Mouse (Mus musculus): ENCODE data around the gene Rest. TPM values are rescaled to one million over a fixed set of nuclear protein-coding genes. Genes with fewer than 3 reads are reported as not detected.

Gene Rest
- polyA plus RNA-seq, 1 experiment = 7.0 TPM

GRCm38 (mm10) chr5:77281518-77282174 lies 16.4 kb downstream of the Rest start:
- no peak overlapping the region for H3K4me3 ChIP-seq (ENCODE audit: insufficient read depth, low read depth, low read length)
- no peak overlapping the region for H3K27ac ChIP-seq (replicated peaks; ENCODE audit: low read depth, low read length)
- H3K4me1 ChIP-seq (ENCODE audit: control insufficient read depth, insufficient read depth, insufficient read length, low read length) = no peaks in the 10 kb centered on the region

- Histone ChIP-seq H3K4me1 (ENCODE audit: control insufficient read depth, insufficient read depth, insufficient read length, low read length) (no peaks in the 10 kb centered on the region), H3K27ac (replicated peaks; ENCODE audit: low read depth, low read length) (no peak overlapping the region), H3K4me3 (ENCODE audit: insufficient read depth, low read depth, low read length) (no peak overlapping the region)
Measured at GRCm38 (mm10) chr5:77282242-77282641, 17.0 kb downstream of the Rest start.

DNA sequence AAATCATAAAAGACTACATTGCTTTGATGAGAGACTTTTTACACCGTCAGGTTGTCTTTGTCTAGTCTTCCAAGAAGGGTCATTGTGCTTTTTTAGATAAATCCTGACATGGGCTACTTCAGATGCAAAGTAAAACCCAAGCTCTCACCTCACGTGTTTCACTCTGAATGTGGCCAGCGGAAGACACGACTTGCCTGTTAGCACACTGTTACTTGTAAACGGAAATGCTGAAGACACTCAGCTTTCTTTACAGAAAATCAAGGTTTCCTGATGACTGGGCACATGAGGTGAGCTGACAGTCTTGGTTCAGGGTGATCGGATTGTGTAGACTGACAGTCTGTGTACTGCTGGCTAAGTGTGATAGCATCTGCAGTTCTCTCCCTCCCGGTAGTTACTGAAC lies 20.4 kb downstream of the Rest start:
- H3K4me3 ChIP-seq (ENCODE audit: insufficient read depth, low read depth, low read length) = no peak overlapping the region
- no peaks in the 10 kb centered on the region for H3K4me1 ChIP-seq (ENCODE audit: control insufficient read depth, insufficient read depth, insufficient read length, low read length)
- no peak overlapping the region for H3K27ac ChIP-seq (replicated peaks; ENCODE audit: low read depth, low read length)

DNA sequence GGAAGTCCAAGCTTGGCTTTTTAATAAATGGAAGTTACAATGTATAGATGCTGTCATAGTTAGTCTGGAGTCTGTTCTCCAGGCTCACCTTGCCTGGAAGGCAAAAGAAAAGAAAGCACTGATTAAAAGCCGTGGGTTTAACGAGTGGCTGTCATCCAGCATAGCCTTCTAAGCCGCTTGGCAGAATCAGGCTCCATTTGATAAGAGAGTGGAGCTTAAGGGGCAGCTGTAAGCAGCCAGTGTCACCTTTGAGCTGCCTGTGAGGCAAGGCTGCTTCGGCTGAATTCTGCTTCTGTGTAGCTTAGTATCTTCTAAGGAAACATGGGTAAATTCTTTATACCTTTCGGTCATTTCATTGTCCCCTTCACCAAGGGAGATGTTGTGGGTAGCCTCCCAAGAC lies 21.6 kb downstream of the Rest start:
- Histone ChIP-seq H3K27ac (replicated peaks; ENCODE audit: low read depth, low read length) (no peak overlapping the region), H3K4me1 (ENCODE audit: control insufficient read depth, insufficient read depth, insufficient read length, low read length) (no peaks in the 10 kb centered on the region), H3K4me3 (ENCODE audit: insufficient read depth, low read depth, low read length) (no peak overlapping the region)

GRCm38 (mm10) chr5:77287901-77288300 lies 22.6 kb downstream of the Rest start:
- no peak overlapping the region for H3K4me3 ChIP-seq (ENCODE audit: insufficient read depth, low read depth, low read length)
- no peak overlapping the region for H3K27ac ChIP-seq (replicated peaks; ENCODE audit: low read depth, low read length)
- no peaks in the 10 kb centered on the region for H3K4me1 ChIP-seq (ENCODE audit: control insufficient read depth, insufficient read depth, insufficient read length, low read length)

GRCm38 (mm10) chr5:77289686-77290085 lies 24.4 kb downstream of the Rest start:
- Histone ChIP-seq H3K4me1 (ENCODE audit: control insufficient read depth, insufficient read depth, insufficient read length, low read length) (no peaks in the 10 kb centered on the region), H3K27ac (replicated peaks; ENCODE audit: low read depth, low read length) (no peak overlapping the region), H3K4me3 (ENCODE audit: insufficient read depth, low read depth, low read length) (no peak overlapping the region)

- Histone ChIP-seq H3K27ac (replicated peaks; ENCODE audit: low read depth, low read length) (no peak overlapping the region), H3K4me1 (ENCODE audit: control insufficient read depth, insufficient read depth, insufficient read length, low read length) (no peaks in the 10 kb centered on the region), H3K4me3 (ENCODE audit: insufficient read depth, low read depth, low read length) (no peak overlapping the region)
Measured at GRCm38 (mm10) chr5:77290606-77291005, 25.3 kb downstream of the Rest start.

- Histone ChIP-seq H3K4me3 (ENCODE audit: insufficient read depth, low read depth, low read length) (no peak overlapping the region), H3K4me1 (ENCODE audit: control insufficient read depth, insufficient read depth, insufficient read length, low read length) (no peaks in the 10 kb centered on the region), H3K27ac (replicated peaks; ENCODE audit: low read depth, low read length) (no peak overlapping the region)
Measured at GRCm38 (mm10) chr5:77292803-77293522, 27.7 kb downstream of the Rest start.

GRCm38 (mm10) chr5:77299486-77299885 lies 34.2 kb downstream of the Rest start:
- H3K27ac ChIP-seq (replicated peaks; ENCODE audit: low read depth, low read length) = no peak overlapping the region

GRCm38 (mm10) chr5:77301296-77301903 lies 36.1 kb downstream of the Rest start:
- H3K27ac ChIP-seq (replicated peaks; ENCODE audit: low read depth, low read length) = no peak overlapping the region
- no peak overlapping the region for H3K4me3 ChIP-seq (ENCODE audit: insufficient read depth, low read depth, low read length)
- no peaks in the 10 kb centered on the region for H3K4me1 ChIP-seq (ENCODE audit: control insufficient read depth, insufficient read depth, insufficient read length, low read length)

More at GRCm38 (mm10) chr5:77299486-77299885, 34.2 kb downstream of the Rest start:
- H3K4me3 ChIP-seq (ENCODE audit: insufficient read depth, low read depth, low read length) = no peak overlapping the region
- H3K4me1 ChIP-seq (ENCODE audit: control insufficient read depth, insufficient read depth, insufficient read length, low read length) = no peaks in the 10 kb centered on the region

DNA sequence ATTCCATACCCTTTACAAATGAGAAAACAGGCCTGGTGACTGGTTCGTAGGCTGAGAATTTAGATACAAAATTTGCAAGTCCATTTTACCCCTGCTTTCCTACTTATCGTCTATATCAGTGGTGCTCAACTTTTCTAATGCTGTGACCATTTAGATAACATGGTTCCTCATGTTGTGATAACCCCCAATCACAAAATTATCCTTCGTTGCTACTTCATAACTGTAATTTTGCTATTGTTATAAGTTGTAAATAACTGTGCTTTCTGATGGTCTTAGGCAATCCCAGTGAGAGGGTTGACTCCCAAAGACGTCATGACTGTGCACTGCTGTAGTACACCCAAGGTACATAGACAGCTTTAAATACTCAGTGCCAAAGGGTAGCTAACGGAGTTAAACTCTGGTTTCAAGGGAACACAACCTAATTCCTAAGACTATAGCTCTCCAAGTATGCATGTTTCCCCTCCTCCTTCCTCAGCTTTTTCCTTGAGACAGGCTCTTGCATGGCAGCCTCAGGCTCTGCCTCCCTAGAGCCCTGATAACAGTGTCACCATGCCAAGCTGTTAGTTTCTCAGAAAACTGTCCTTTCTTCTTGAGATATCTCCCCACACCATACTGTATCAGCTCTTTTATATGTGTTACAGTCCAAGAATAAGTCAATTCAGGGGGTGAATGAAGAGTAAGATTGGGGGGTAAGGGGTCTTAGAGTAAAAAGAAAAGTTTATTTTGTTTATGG lies 42.7 kb downstream of the Rest start:
- Histone ChIP-seq H3K4me1 (ENCODE audit: control insufficient read depth, insufficient read depth, insufficient read length, low read length) (peaks cover 7% of the 10 kb centered on the region), H3K27ac (replicated peaks; ENCODE audit: low read depth, low read length) (no peak overlapping the region), H3K4me3 (ENCODE audit: insufficient read depth, low read depth, low read length) (peak overlapping the region; percentile 71; the same call in 1 of the 2 replicates)

- Histone ChIP-seq H3K27ac (replicated peaks; ENCODE audit: low read depth, low read length) (no peak overlapping the region), H3K4me3 (ENCODE audit: insufficient read depth, low read depth, low read length) (peak overlapping the region; percentile 71), H3K4me1 (ENCODE audit: control insufficient read depth, insufficient read depth, insufficient read length, low read length) (peaks cover 7% of the 10 kb centered on the region)
Measured at GRCm38 (mm10) chr5:77309051-77309906, 44.0 kb downstream of the Rest start.

DNA sequence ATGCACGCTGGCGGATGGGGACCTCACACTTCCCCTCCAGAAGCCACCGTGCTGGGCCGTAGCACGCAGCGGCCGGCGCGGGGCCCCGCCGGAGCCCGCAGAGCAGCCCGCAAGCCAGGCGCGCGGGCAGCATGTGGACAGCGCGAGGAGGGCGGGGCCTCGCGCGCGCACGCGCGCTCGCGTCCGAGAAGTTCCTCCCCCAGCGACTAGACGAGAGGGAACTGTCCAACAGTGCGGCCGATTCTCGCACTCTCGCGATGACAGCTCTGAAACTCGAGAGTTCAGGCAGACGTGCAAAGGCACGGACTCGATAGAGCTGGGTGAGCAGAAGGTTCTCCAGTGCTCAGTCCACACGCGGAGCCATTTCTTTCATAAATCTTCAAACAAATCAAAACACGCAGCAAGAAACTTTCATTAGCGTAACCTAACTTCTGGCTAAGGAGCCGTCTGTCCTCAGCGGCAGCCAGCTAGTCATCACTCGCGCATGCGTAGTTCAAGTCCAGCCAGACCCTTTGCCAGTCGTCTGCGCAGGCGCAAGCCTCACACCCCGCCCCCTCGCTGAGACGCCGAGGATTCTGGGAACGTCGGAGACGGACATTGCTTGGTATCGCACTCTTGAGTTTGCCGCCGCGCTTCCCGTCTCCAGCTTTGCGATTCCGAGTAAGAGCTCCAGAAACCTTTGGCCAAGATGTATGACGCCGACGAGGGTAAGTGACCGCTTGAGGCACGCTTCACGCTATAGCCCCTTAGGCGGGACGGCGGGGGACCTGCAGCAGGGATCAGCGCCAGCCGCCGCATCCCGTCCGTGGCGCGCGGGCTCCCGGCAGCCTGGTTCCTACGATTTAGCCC lies 44.9 kb downstream of the Rest start, which contains the start of the genes Noa1 and Polr2b:
TSS of gene Noa1 (minus strand) at position 161 of the 849 bp plus-strand sequence.
TSS of gene Polr2b (plus strand) at position 224 of the 849 bp plus-strand sequence.
- peak within 1 kb of the TSS; percentile 87 for H3K27ac ChIP-seq (replicated peaks; ENCODE audit: low read depth, low read length)

More for the DNA sequence above, 44.9 kb downstream of the Rest start, which contains the start of the genes Noa1 and Polr2b:
- H3K4me1 ChIP-seq (ENCODE audit: control insufficient read depth, insufficient read depth, insufficient read length, low read length) = peaks cover 7% of the 10 kb centered on the region
- H3K4me3 ChIP-seq (ENCODE audit: insufficient read depth, low read depth, low read length) = peak within 1 kb of the TSS; percentile 71
